Mouse (Mus musculus): ENCODE data around the gene Slc38a4.

The Slc38a4 gene

GRCm38 (mm10) chr15:97055794-97056193 lies at the start of gene Slc38a4:
TSS of gene Slc38a4 (minus strand) at chr15:97055956.
- DNase-seq (ENCODE audit: low spot score) = no peak

- no peak for DNase-seq (ENCODE audit: low spot score)
Observed at GRCm38 (mm10) chr15:97104889-97105391, 49.2 kb upstream of the Slc38a4 start.

GRCm38 (mm10) chr15:97104048-97104447 lies 48.3 kb upstream of the Slc38a4 start:
- DNase-seq (ENCODE audit: low spot score) = no peak

GRCm38 (mm10) chr15:97102811-97103210 lies 47.1 kb upstream of the Slc38a4 start:
- no peak for DNase-seq (ENCODE audit: low spot score)

- DNase-seq (ENCODE audit: low spot score) = no peak
Observed at GRCm38 (mm10) chr15:97102181-97102580, 46.4 kb upstream of the Slc38a4 start.

GRCm38 (mm10) chr15:97099101-97099500 lies 43.3 kb upstream of the Slc38a4 start:
- DNase-seq (ENCODE audit: low spot score) = no peak

GRCm38 (mm10) chr15:97097548-97097947 lies 41.8 kb upstream of the Slc38a4 start:
- no peak for DNase-seq (ENCODE audit: low spot score)

- no peak for DNase-seq (ENCODE audit: low spot score)
Observed at GRCm38 (mm10) chr15:97089526-97089925, 33.8 kb upstream of the Slc38a4 start.

GRCm38 (mm10) chr15:97085833-97086232 lies 30.1 kb upstream of the Slc38a4 start:
- DNase-seq (ENCODE audit: low spot score) = no peak

GRCm38 (mm10) chr15:97077665-97078064 lies 21.9 kb upstream of the Slc38a4 start:
- no peak for DNase-seq (ENCODE audit: low spot score)

- no peak for DNase-seq (ENCODE audit: low spot score)
Observed at GRCm38 (mm10) chr15:97076092-97076491, 20.3 kb upstream of the Slc38a4 start.

- DNase-seq (ENCODE audit: low spot score) = no peak
Observed at GRCm38 (mm10) chr15:97075240-97075639, 19.5 kb upstream of the Slc38a4 start.

- no peak for DNase-seq (ENCODE audit: low spot score)
Observed at GRCm38 (mm10) chr15:97072859-97073826, 17.4 kb upstream of the Slc38a4 start.

GRCm38 (mm10) chr15:97067340-97068136 lies 11.8 kb upstream of the Slc38a4 start:
- no peak for DNase-seq (ENCODE audit: low spot score)

GRCm38 (mm10) chr15:97066937-97067336 lies 11.2 kb upstream of the Slc38a4 start:
- DNase-seq (ENCODE audit: low spot score) = no peak

GRCm38 (mm10) chr15:97063211-97063610 lies 7.5 kb upstream of the Slc38a4 start:
- DNase-seq (ENCODE audit: low spot score) = no peak

- no peak for DNase-seq (ENCODE audit: low spot score)
Observed at GRCm38 (mm10) chr15:97060973-97061372, 5.2 kb upstream of the Slc38a4 start.

GRCm38 (mm10) chr15:97060571-97060970 lies 4.8 kb upstream of the Slc38a4 start:
- DNase-seq (ENCODE audit: low spot score) = no peak

- DNase-seq (ENCODE audit: low spot score) = no peak
Observed at GRCm38 (mm10) chr15:97060102-97060501, 4.3 kb upstream of the Slc38a4 start.

GRCm38 (mm10) chr15:97059071-97060041 lies 3.6 kb upstream of the Slc38a4 start:
- no peak for DNase-seq (ENCODE audit: low spot score)

GRCm38 (mm10) chr15:97054767-97055489 lies 828 bp downstream of the Slc38a4 start:
- no peak for DNase-seq (ENCODE audit: low spot score)

All from left cerebral cortex, adult 11 months (tissue).